Mouse (Mus musculus) urinary bladder, postnatal 14 days (tissue): Measurements from ENCODE around the gene Cux1.

ENCODE experiments used
- DNase-seq: peaks from one replicate; pipeline ENCODE4 v3.0.0; 2021; ENCODE audit warnings: low spot score

Cux1 gene

GRCm38 (mm10) chr5:136567176-136568025 lies at the start of gene Cux1:
TSS of gene Cux1 (minus strand) at chr5:136567490.
- DNase-seq, result peak; percentile 88

- DNase-seq, result no peak
These were observed 45.1 kb upstream of the Cux1 start for GRCm38 (mm10) chr5:136612391-136612790.

- DNase-seq, result peak; percentile 45
These were observed 41.6 kb upstream of the Cux1 start for GRCm38 (mm10) chr5:136608814-136609434.

GRCm38 (mm10) chr5:136605144-136605543 lies 37.9 kb upstream of the Cux1 start:
- no peak for DNase-seq

GRCm38 (mm10) chr5:136603176-136603964 lies 36.1 kb upstream of the Cux1 start:
- no peak for DNase-seq

- no peak for DNase-seq
These were observed 33.2 kb upstream of the Cux1 start for GRCm38 (mm10) chr5:136600511-136600910.

- no peak for DNase-seq
These were observed 27.7 kb upstream of the Cux1 start for GRCm38 (mm10) chr5:136594896-136595540.

- DNase-seq, result peak; percentile 60
These were observed 24.7 kb upstream of the Cux1 start for GRCm38 (mm10) chr5:136591816-136592499.

- DNase-seq, result no peak
These were observed 21.7 kb upstream of the Cux1 start for GRCm38 (mm10) chr5:136589002-136589401.

GRCm38 (mm10) chr5:136588471-136588870 lies 21.2 kb upstream of the Cux1 start:
- no peak for DNase-seq

GRCm38 (mm10) chr5:136584676-136585285 lies 17.5 kb upstream of the Cux1 start:
- no peak for DNase-seq

GRCm38 (mm10) chr5:136583666-136584464 lies 16.6 kb upstream of the Cux1 start:
- DNase-seq, result peak; percentile 29

GRCm38 (mm10) chr5:136583256-136583655 lies 16.0 kb upstream of the Cux1 start:
- no peak for DNase-seq

- no peak for DNase-seq
These were observed 14.9 kb upstream of the Cux1 start for GRCm38 (mm10) chr5:136582201-136582600.

GRCm38 (mm10) chr5:136581625-136582024 lies 14.3 kb upstream of the Cux1 start:
- no peak for DNase-seq

- DNase-seq, result peak; percentile 64
These were observed 13.9 kb upstream of the Cux1 start for GRCm38 (mm10) chr5:136581166-136581565.

- DNase-seq, result no peak
These were observed 10.9 kb upstream of the Cux1 start for GRCm38 (mm10) chr5:136578201-136578600.

GRCm38 (mm10) chr5:136570171-136570570 lies 2.9 kb upstream of the Cux1 start:
- DNase-seq, result no peak

GRCm38 (mm10) chr5:136568776-136569175 lies 1.5 kb upstream of the Cux1 start:
- DNase-seq, result peak; percentile 79
